Mouse (Mus musculus): ENCODE measurements at regions not wholly inside any gene's neighbourhood (a gene's known extent, or its start where the extent isn't known, plus 50 kb on each side); places are given as distances from the start of the nearest gene placed in this dataset.

- DNase-seq: no peak
These were observed 266.5 kb downstream of the Gm5447 start for GRCm38 (mm10) chr13:31240546-31240945.

- no peak for DNase-seq
These were observed 275.0 kb downstream of the Gm5447 start for GRCm38 (mm10) chr13:31248996-31249395.

- no peak for DNase-seq
These were observed 275.5 kb downstream of the Gm5447 start for GRCm38 (mm10) chr13:31249525-31249924.

- DNase-seq: no peak
These were observed 280.0 kb downstream of the Gm5447 start for GRCm38 (mm10) chr13:31254016-31254415.

- DNase-seq: no peak
These were observed 280.7 kb downstream of the Gm5447 start for GRCm38 (mm10) chr13:31254744-31255143.

GRCm38 (mm10) chr13:31255506-31255905, 281.5 kb downstream of the Gm5447 start:
- DNase-seq: no peak

GRCm38 (mm10) chr13:31267865-31268264, 288.1 kb upstream of the Foxq1 start:
- DNase-seq: no peak

- DNase-seq: no peak
These were observed 279.8 kb upstream of the Foxq1 start for GRCm38 (mm10) chr13:31276005-31276644.

GRCm38 (mm10) chr13:31290630-31291029, 265.3 kb upstream of the Foxq1 start:
- DNase-seq: no peak

GRCm38 (mm10) chr13:31292584-31293387, 263.1 kb upstream of the Foxq1 start:
- DNase-seq: no peak

GRCm38 (mm10) chr13:31294011-31294410, 261.9 kb upstream of the Foxq1 start:
- DNase-seq: no peak

GRCm38 (mm10) chr13:31303194-31303593, 252.7 kb upstream of the Foxq1 start:
- DNase-seq: no peak

- DNase-seq: no peak
These were observed 251.6 kb upstream of the Foxq1 start for GRCm38 (mm10) chr13:31304286-31304865.

GRCm38 (mm10) chr13:31309083-31309621, 246.8 kb upstream of the Foxq1 start:
- DNase-seq: no peak

- no peak for DNase-seq
These were observed 243.2 kb upstream of the Foxq1 start for GRCm38 (mm10) chr13:31312772-31313171.

- no peak for DNase-seq
These were observed 242.1 kb upstream of the Foxq1 start for GRCm38 (mm10) chr13:31313821-31314220.

GRCm38 (mm10) chr13:31317066-31317465, 238.9 kb upstream of the Foxq1 start:
- no peak for DNase-seq

- no peak for DNase-seq
These were observed 237.9 kb upstream of the Foxq1 start for GRCm38 (mm10) chr13:31318008-31318407.

- no peak for DNase-seq
These were observed 234.5 kb upstream of the Foxq1 start for GRCm38 (mm10) chr13:31321411-31321810.

GRCm38 (mm10) chr13:31326269-31326851, 229.6 kb upstream of the Foxq1 start:
- DNase-seq: no peak

GRCm38 (mm10) chr13:31327511-31327951, 228.4 kb upstream of the Foxq1 start:
- DNase-seq: no peak

- DNase-seq: no peak
These were observed 227.2 kb upstream of the Foxq1 start for GRCm38 (mm10) chr13:31328756-31329155.

GRCm38 (mm10) chr13:31330731-31331130, 225.2 kb upstream of the Foxq1 start:
- no peak for DNase-seq
